ENCODE assay signal across 32 mouse cellular contexts in the genomic region with DNA sequence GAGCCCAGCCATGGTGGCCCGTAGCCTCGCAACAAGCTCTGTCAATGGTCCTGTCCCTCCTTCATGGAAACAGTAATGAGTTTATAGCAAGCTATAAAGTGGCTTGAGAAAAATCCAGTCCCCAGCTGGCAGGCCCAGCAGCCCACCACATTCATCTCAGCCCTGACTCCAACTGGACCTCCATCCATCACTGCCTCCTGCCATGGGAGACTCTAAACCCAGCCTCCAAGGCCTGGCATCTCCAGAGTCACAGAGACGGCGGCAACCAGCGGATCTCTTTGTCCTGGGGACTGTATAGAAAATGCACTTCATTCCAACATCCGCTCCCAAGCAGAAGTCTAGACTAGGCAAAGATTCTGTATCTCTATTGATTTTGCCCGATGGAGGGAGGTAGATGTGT. TPM values are rescaled to one million over a fixed set of nuclear protein-coding genes. Genes with fewer than 3 reads are reported as not detected.
DNase-seq lines count a peak whose midpoint lies in the region; ATAC-seq and TF ChIP-seq lines count a peak whose summit lies in the region.
"Had no signal": no experiment of that assay in that cellular context is flagged by ENCODE, and none has a peak within 500 bp of the region (broad histone marks: within the 10 kb centered on the region; RNA-seq: fewer than 3 reads in every experiment).

No protein-coding gene starts in this region.

- no peak overlapping the region for H3K27ac ChIP-seq in heart, adult 2 months
- no peak overlapping the region for H3K27ac ChIP-seq in hindbrain, embryonic 15.5 days (replicated peaks)
- H3K27ac ChIP-seq in hindbrain, embryonic 13.5 days: no peak overlapping the region
- H3K27ac ChIP-seq in neural tube, embryonic 13.5 days (replicated peaks): no peak overlapping the region
- H3K27ac ChIP-seq: embryonic facial prominence, embryonic 10.5 days; embryonic facial prominence, embryonic 13.5 days; forebrain, embryonic 12.5 days; forebrain, embryonic 15.5 days; heart, embryonic 15.5 days; hindbrain, embryonic 12.5 days; intestine, embryonic 15.5 days had no signal

- H3K4me3 ChIP-seq in heart, adult 2 months: no peak overlapping the region
- no peak overlapping the region for H3K4me3 ChIP-seq in hindbrain, embryonic 15.5 days
- no peak overlapping the region for H3K4me3 ChIP-seq in hindbrain, embryonic 13.5 days
- H3K4me3 ChIP-seq in neural tube, embryonic 13.5 days: no peak overlapping the region
- H3K4me3 ChIP-seq: embryonic facial prominence, embryonic 10.5 days; embryonic facial prominence, embryonic 13.5 days; erythroblast, embryonic 14.5 days; forebrain, embryonic 12.5 days; forebrain, embryonic 15.5 days; heart, embryonic 12.5 days; heart, embryonic 15.5 days; hindbrain, embryonic 12.5 days; intestine, embryonic 15.5 days had no signal

- no peak overlapping the region for H3K9ac ChIP-seq in heart, adult 2 months (ENCODE audit: low read depth, low read length)
- H3K9ac ChIP-seq in hindbrain, embryonic 15.5 days: no peak overlapping the region
- no peak overlapping the region for H3K9ac ChIP-seq in hindbrain, embryonic 13.5 days
- H3K9ac ChIP-seq in neural tube, embryonic 13.5 days: no peak overlapping the region
- H3K9ac ChIP-seq: embryonic facial prominence, embryonic 13.5 days; forebrain, embryonic 12.5 days; forebrain, embryonic 15.5 days; heart, embryonic 12.5 days; heart, embryonic 15.5 days; hindbrain, embryonic 12.5 days; intestine, embryonic 15.5 days had no signal

- no peaks in the 10 kb centered on the region for H3K4me1 ChIP-seq in heart, adult 2 months (ENCODE audit: control insufficient read depth, insufficient read depth, low read length)
- H3K4me1 ChIP-seq in hindbrain, embryonic 15.5 days (replicated peaks): no peaks in the 10 kb centered on the region
- H3K4me1 ChIP-seq in hindbrain, embryonic 13.5 days (replicated peaks): no peaks in the 10 kb centered on the region
- no peaks in the 10 kb centered on the region for H3K4me1 ChIP-seq in neural tube, embryonic 13.5 days (replicated peaks)
- H3K4me1 ChIP-seq: embryonic facial prominence, embryonic 10.5 days; embryonic facial prominence, embryonic 13.5 days; forebrain, embryonic 12.5 days; forebrain, embryonic 15.5 days; heart, embryonic 12.5 days; heart, embryonic 15.5 days; hindbrain, embryonic 12.5 days; intestine, embryonic 15.5 days had no signal

- WGBS in heart, adult 2 months: 89% methylated on average over 7 of the region's 7 CpGs
- 44% methylated on average over 7 of the region's 7 CpGs for WGBS in hindbrain, embryonic 15.5 days
- 50% methylated on average over 7 of the region's 7 CpGs for WGBS in hindbrain, embryonic 13.5 days
- WGBS in neural tube, embryonic 13.5 days: 23% methylated on average over 7 of the region's 7 CpGs

- peak; percentile 34; the same call in 1 of the 2 replicates for ATAC-seq in hindbrain, embryonic 15.5 days (ENCODE audit: low FRiP score, low read depth)
- no peak for ATAC-seq in hindbrain, embryonic 13.5 days (ENCODE audit: low FRiP score)
- peak; percentile 27; the same call in 1 of the 2 replicates for ATAC-seq in neural tube, embryonic 13.5 days (ENCODE audit: low read depth)
- ATAC-seq: forebrain, embryonic 15.5 days; intestine, embryonic 15.5 days; Patski had no signal

- H3K9me3 ChIP-seq in hindbrain, embryonic 15.5 days: no peaks in the 10 kb centered on the region; the same call in 1 of the 2 replicates
- H3K9me3 ChIP-seq in hindbrain, embryonic 13.5 days: no peaks in the 10 kb centered on the region
- no peaks in the 10 kb centered on the region for H3K9me3 ChIP-seq in neural tube, embryonic 13.5 days
- H3K9me3 ChIP-seq: embryonic facial prominence, embryonic 10.5 days; embryonic facial prominence, embryonic 13.5 days; forebrain, embryonic 12.5 days; forebrain, embryonic 15.5 days; G1E; heart, embryonic 12.5 days; heart, embryonic 15.5 days; hindbrain, embryonic 12.5 days; intestine, embryonic 15.5 days had no signal

- no peaks in the 10 kb centered on the region for H3K36me3 ChIP-seq in heart, adult 2 months (ENCODE audit: control insufficient read depth, insufficient read depth, low read length)
- H3K36me3 ChIP-seq in hindbrain, embryonic 15.5 days: no peaks in the 10 kb centered on the region
- no peaks in the 10 kb centered on the region for H3K36me3 ChIP-seq in hindbrain, embryonic 13.5 days
- no peaks in the 10 kb centered on the region for H3K36me3 ChIP-seq in neural tube, embryonic 13.5 days
- H3K36me3 ChIP-seq: embryonic facial prominence, embryonic 10.5 days; embryonic facial prominence, embryonic 13.5 days; forebrain, embryonic 12.5 days; forebrain, embryonic 15.5 days; G1E; heart, embryonic 12.5 days; heart, embryonic 15.5 days; hindbrain, embryonic 12.5 days; intestine, embryonic 15.5 days had no signal

- no peak for TF ChIP-seq CTCF in heart, adult 2 months (IDR thresholded peaks at IDR 0.05)

- no peak for TF ChIP-seq POLR2A in heart, adult 2 months (IDR thresholded peaks at IDR 0.05; ENCODE audit: insufficient read depth, low read depth, low read length)

- no peak for TF ChIP-seq EP300 in heart, adult 2 months (IDR thresholded peaks at IDR 0.05; ENCODE audit: insufficient read depth, low read depth, low read length)

- H3K27me3 ChIP-seq in heart, adult 2 months (ENCODE audit: control insufficient read depth, insufficient read depth, low read length): no peaks in the 10 kb centered on the region
- 0 out of 2 replicates have a peak, but pooled peaks cover 2% of the 10 kb centered on the region for H3K27me3 ChIP-seq in hindbrain, embryonic 15.5 days
- peaks cover 38% of the 10 kb centered on the region; the same call in 1 of the 2 replicates for H3K27me3 ChIP-seq in hindbrain, embryonic 13.5 days
- H3K27me3 ChIP-seq in neural tube, embryonic 13.5 days: no peaks in the 10 kb centered on the region; the same call in 1 of the 2 replicates
- H3K27me3 ChIP-seq: Patski had no signal

- no peak overlapping the region for H3K4me2 ChIP-seq in hindbrain, embryonic 15.5 days
- H3K4me2 ChIP-seq in hindbrain, embryonic 13.5 days: no peak overlapping the region
- H3K4me2 ChIP-seq in neural tube, embryonic 13.5 days: no peak overlapping the region
- H3K4me2 ChIP-seq: embryonic facial prominence, embryonic 13.5 days; forebrain, embryonic 12.5 days; forebrain, embryonic 15.5 days; heart, embryonic 12.5 days; heart, embryonic 15.5 days; hindbrain, embryonic 12.5 days; intestine, embryonic 15.5 days had no signal

- intact Hi-C loops in heart, adult 2 months (cut with DNase I): no loop called here

- H3K79me2 ChIP-seq in heart, adult 2 months (replicated peaks; ENCODE audit: control insufficient read depth, insufficient read depth, low read length): no peaks in the 10 kb centered on the region

- DNase-seq in heart, adult 11 months: peak; percentile 41
- DNase-seq in heart, adult 2 months: no peak
- DNase-seq in liver: no peak
- DNase-seq: adrenal gland, postnatal 10 days; adrenal gland, postnatal 36 days; B cell, adult 2 months; cerebellum, adult 18-20 months; cerebellum, adult 9-10 months; cerebellum, postnatal 14 days; embryo, embryonic 11 days; gastrocnemius, postnatal 10 days; gastrocnemius, postnatal 36 days; heart, postnatal 10 days; heart, postnatal 36 days; kidney, adult 11 months had no signal

RNA-seq across cellular contexts. Expression of a gene that starts 18.4 kb away (rescaled TPM):
- total RNA-seq in heart, adult 2 months (2021): not detected
- polyA plus RNA-seq in heart, adult 2 months (2012; rRNA removed): not detected in 2 replicates
- polyA plus RNA-seq in hindbrain, embryonic 15.5 days (2015; fragmentation: Nextera tagmentation; extraction: Ambion mirVana): 7.4 and 9.3 TPM in 2 replicates
- polyA plus RNA-seq in hindbrain, embryonic 13.5 days (2015; fragmentation: Nextera tagmentation; extraction: Ambion mirVana): 5.8 and 7.2 TPM in 2 replicates
- 5.3 and 7.1 TPM in 2 replicates for polyA plus RNA-seq in neural tube, embryonic 13.5 days (2015; fragmentation: Nextera tagmentation; extraction: Ambion mirVana)
- total RNA-seq: adrenal gland, adult 18-20 months; adrenal gland, postnatal 10 days; adrenal gland, postnatal 36 days; CH12.LX; G1E; gastrocnemius, postnatal 10 days; gastrocnemius, postnatal 36 days; granulocyte monocyte progenitor cell, adult 5-6 weeks; heart, postnatal 10 days; heart, postnatal 36 days had no signal
- polyA plus RNA-seq: embryonic facial prominence, embryonic 13.5 days; erythroblast, embryonic 14.5 days; G1E; heart, embryonic 12.5 days; heart, embryonic 15.5 days; intestine, embryonic 15.5 days; Patski had no signal
